Mouse (Mus musculus): ENCODE results near the gene Dlx2.
A peak's percentile ranks its signal among the peaks of the same experiment; 100 is the strongest.

Dlx2 gene

GRCm38 (mm10) chr2:71546640-71547071 is at the start of gene Dlx2:
TSS of gene Dlx2 (minus strand) at chr2:71546754.
- DNase-seq: peak in 1 of 2 experiments; percentile 12

- no peak for DNase-seq
Measured at GRCm38 (mm10) chr2:71594466-71594865, 47.9 kb upstream of the Dlx2 start.

DNA sequence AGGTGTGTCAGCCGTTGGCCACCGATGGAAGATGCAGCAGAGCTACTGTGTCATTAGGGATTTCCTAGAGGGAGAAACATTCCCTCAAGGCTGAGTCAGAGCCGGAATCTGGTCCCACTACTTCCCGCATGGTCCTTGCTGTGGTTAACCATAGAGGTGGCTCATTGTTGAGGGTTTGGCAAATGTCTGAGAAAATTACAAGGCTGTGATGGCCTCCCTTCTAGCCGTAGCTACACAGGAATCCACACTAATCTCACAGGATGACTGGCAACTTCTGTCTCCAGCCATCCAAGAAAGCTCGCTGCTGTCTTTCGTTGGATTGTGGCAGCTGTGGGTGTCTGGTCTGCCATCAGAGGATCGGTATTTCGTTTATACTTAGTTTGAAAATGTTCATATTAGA is 42.6 kb upstream of the Dlx2 start:
- DNase-seq: no peak

DNA sequence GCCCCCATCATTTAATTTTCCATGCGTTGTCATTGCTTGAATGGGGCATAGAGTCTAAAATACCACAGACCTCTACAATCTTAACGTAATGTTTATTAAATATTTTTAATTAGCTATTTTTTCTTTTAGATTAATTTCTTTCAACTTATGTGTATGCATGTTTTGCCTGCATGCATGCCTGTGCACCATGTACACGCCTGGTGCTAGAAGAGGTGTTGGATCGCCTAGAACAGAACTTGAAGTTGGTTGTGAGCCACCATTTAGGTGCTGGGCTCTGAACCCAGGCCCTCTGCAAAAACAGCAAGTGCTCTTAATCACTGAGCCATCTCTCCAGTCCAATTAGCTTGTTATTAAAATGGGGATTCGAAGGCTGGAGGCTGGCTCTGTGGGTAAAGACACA is 34.9 kb upstream of the Dlx2 start:
- DNase-seq: no peak

DNA sequence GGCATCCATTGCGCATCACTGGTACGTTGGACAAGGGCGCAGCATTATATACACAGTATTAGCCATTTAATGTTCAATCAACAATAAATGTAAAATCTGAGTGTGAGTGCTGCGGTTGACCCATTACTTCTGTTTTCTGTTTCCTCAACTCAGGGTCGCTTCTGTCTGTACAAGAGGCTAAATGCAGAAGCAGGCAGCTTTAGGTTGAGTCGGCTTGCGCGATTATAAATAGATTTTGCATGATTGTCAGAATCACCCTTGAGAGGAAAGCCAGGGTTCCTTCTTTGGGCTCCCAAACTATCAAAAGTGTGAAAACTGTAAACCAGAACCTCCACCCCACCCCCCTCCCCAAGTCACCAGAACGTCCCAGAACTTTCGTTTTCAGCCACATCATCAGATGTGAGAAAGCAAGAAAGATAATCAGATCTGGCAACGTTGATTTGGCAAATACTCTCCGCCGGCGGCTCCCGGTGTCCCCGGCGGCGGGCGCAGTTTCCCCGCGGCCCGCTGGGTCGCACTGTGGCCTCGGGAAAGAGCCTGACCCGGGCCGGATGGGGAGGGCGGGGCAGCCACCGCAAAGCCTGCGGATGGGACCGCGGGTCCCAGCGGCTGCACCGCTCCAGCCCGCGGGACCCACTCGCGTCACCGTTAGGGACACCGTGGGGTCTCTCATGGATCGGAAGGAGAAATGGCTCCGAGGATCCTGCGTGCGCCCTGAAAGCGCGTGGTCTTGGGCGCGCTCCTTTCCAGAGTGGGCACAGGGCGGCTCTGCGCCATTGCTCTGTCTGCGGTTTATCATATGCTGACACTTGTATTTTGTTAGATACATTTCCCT is 34.3 kb upstream of the Dlx2 start:
- peak; percentile 9 to 15 for DNase-seq

DNA sequence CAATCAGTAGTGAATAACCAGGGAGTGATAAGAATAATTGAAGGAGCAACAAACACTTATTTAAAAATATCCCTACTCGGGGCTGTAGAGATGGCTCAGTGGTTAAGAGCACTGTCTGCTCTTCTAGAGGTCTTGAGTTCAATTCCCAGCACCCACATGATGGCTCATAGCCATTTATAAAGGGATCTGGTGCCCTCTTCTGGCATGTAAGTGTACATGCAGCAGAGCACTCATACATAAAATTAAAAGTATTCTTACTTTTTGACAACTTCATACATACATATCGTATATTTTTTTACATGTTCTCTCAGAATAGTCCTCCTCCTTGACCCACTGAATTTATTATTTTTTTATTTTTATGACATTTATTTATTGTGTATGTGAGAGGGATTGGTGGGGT is 30.5 kb upstream of the Dlx2 start:
- no peak for DNase-seq

DNA sequence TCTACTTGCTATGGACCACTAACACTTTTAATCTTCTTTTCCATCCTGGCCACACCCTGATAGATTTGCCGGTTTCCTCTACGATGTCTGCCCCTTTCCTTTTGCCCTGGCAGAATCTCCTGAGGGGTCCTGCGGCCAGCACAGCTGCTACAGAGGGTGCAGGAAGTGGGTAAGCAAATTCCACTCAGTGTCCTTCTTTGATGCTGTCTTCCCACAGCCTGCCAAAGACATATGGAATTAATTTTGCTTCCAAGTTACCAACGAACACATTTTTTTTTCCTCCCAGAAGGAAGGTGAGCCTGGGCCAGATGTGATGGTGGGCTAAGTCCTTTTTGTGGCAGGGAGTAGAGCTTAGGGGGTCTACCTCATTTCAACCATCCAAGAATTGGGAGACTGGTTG is 27.2 kb upstream of the Dlx2 start:
- DNase-seq: no peak

GRCm38 (mm10) chr2:71566466-71566865 is 19.9 kb upstream of the Dlx2 start:
- DNase-seq: no peak

DNA sequence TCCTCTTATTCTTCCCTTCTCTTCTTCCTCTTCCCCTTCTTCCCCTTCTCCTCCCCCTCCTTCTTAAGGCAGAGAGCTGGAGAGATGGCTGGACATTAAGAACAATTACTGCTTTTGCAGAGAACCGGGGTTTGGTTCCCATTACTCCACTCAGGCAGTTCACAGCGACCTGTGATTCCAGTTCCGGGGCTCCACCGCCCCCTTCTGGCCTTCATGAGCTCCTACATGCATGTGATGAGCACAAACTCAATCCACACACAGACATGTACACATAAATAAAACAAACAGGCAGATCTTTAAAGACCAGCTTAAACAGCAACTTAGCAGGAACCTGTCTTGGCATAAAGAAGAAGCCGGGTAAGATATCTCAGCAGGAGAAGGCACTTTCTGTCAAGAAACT is 9.5 kb upstream of the Dlx2 start:
- no peak for DNase-seq

DNA sequence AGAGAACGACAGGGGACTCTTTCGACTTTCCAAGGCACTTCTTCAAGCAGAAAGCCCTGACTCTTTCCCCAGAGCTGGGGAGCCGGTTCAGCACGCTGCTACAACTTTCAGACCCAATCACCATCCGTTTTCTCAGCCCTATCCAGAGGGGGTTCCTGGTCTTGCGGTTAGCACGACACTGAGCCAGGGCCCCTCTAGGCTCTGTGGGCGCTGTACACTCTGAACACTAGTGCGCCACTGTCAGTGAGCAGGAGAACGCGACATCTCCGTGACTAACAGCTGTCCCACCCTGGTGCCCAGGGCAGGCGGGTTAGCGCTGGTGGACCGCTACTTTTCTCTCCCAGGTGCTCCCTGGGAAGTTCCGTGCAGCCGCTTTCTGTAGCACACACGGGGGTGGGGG is 5.2 kb upstream of the Dlx2 start:
- no peak for DNase-seq

DNA sequence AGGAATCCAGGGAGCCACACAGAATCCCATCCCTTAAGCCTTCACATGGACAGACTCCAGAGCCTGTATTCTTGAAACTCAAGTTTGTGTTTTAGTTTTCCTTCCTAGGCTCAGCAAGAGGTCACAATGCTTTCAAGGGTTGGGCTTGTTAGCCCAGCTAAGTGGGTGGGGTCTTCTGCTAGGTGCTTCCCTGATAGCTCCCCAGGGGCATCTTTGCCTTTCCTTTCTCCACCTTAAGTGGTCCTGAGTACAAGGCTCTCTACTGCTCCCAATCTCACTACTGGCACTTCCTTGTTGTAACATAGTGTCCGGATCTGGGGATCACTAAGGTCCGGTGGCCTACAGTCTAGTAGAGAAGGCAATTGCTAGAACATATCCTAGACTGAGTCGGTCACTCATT is 3.8 kb upstream of the Dlx2 start:
- no peak for DNase-seq

DNA sequence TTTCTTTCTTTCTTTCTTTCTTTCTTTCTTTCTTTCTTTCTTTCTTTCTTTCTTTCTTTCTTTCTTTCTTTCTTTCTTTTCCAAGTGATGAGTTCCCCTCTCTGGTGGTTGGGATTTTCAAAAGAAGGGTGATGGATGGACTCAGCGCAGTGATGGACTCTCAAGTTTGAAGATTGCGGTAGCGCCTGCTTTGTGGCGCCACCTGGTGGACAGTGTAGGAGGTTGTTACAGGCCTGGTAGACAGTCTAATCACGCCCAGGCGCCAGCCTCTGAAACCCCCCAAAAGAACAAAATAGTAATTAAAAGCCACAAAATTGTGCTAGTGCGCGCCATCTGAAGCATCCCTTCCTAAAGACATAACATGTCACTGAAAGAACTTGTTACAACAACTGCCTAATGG is 1.3 kb upstream of the Dlx2 start:
- peak; percentile 45 to 57 for DNase-seq

- DNase-seq: no peak
Measured at GRCm38 (mm10) chr2:71545882-71546639, 493 bp downstream of the Dlx2 start.

DNA sequence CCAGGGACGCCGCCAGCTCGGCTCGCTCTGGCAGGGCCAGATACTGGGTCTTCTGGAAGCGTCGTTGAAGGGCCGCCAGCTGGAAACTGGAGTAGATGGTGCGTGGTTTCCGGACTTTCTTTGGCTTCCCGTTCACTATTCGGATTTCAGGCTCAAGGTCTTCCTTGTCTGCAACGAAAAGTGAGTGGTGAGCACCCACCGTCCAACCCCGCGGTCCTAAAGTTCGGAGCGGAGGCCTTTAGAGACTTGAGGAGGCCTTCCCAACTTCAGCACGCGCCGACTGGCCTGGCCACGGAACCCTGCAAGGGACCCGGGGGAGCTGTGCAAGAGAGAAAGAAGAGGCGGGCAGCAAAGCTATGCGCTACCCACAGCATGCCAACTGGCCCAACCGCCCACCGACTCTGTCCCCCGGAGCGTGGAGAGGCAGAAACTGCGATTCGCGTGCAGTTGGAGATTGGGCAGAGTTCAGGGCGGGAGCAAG is 1.1 kb downstream of the Dlx2 start:
- DNase-seq: no peak

- DNase-seq: no peak
Measured at GRCm38 (mm10) chr2:71544391-71545285, 1.9 kb downstream of the Dlx2 start.

DNA sequence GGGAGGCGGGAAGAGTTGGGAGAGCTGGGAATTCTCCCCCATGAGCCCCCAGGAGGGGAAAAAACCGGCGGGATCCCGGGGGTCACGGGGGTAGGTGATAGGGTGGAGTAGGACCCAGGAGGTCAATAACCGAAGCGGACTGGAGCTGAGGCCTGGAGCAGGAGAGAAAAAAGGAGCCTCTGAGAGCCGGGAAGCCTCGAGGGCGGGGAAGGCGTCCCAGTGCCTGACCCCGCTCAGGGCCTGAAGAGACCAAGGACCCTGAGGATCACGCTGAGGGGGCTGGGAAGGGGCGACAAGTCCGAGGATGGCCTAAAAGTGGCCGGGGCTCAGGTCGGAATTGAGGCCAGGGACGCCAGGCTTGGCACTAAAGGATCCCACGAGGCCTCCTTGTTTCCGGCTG is 2.6 kb downstream of the Dlx2 start:
- DNase-seq: no peak

DNA sequence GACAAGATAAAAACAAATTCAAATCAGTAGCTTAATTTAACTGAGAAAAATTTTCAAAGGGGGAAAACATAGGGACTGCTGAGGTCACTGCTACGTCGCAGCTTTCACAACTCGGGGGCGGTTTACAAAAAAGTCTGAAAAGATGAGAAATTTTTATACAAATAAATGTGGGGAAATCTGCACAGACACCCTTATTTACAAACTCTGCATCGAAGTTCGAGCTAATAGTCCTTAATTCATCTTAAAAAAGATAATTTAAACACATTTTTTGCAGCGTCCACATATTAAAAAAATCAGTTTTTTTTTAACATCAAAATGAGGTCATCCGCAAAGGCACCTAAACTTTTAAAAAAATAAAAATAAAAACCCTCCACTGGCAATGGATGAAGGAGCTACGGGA is 3.0 kb downstream of the Dlx2 start:
- DNase-seq: no peak

DNA sequence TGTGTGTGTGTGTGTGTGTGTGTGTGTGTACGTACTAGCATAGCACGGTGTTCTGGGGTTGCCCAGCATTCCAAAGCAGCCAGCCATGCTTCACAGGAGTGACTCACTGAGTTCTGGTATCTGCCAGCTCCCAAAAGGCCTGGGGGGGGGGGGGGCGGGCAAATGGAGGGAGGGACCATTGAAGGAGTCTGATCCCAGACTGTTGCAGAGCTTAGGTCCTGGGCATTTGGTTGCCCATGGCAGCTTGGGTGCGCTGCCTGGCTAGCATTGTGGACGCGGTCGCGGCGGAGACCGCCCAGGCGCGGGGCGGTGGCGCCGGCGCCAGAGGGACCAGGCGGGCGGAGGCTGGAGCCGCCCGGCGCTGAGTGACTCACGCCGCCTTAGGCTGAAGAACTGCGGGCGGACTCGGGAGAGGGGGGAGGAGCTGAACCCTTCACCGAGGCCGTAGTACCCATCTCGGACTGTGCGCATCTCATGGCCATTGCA is 3.7 kb downstream of the Dlx2 start:
- no peak for DNase-seq

DNA sequence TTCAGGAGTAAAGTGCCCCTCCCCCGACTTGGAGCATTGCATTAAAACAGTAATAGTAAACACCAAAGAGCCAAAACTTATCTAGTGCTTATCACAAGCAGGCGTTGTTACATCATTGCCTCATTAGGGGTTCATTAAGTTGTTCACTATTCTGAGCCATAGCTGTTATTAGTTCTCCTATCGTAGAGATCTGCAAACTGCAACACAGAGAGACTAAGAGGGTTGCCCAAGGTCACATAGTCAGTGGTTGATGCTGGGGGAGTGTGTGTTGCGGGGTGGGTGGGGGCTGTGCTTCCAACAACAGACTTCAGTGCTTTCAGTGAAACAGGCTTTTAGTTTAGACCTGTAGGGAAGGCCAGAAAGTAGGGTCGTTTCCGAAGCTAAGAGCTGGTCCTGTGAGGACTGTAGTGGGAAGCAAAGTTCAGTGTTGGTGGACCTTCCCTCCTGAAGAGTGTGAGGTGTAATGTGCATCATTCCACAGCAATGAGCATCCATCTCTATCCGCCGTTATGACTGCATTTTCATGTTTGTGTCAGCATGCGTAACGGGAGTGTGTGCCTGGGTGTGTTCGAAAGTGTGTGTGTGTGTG is 4.2 kb downstream of the Dlx2 start:
- DNase-seq: no peak

GRCm38 (mm10) chr2:71541418-71542226 is 4.9 kb downstream of the Dlx2 start:
- no peak for DNase-seq

GRCm38 (mm10) chr2:71540611-71541417 is 5.7 kb downstream of the Dlx2 start:
- DNase-seq: no peak

Data from cerebellum, adult 18-20 months (tissue).